Mouse (Mus musculus) lung, embryonic 14.5 days (tissue): Measurements from ENCODE around the gene Crim1. TPM values are rescaled to one million over a fixed set of nuclear protein-coding genes. Genes with fewer than 3 reads are reported as not detected.

Experiments
- ATAC-seq: fragments of 200-750 bp; cut with Nextera tagmentation; 2 replicates; pipeline ENCODE4 v1.8.0; 2017; ENCODE audit warnings: mild to moderate bottlenecking, moderate TSS enrichment, moderate library complexity; ENCODE audit not compliant: insufficient read depth
- DNase-seq: peaks from one replicate; pipeline ENCODE4 v3.0.0-alpha.2; 2015
- H3K27ac ChIP-seq: fragments of 300-500 bp; sonication (generic); 2 replicates; pipeline ENCODE4 v1.5.1; 2014; ENCODE audit warnings: low read depth, mild to moderate bottlenecking, moderate library complexity
- H3K27me3 ChIP-seq: fragments of 300-500 bp; sonication (generic); 2 replicates; pipeline ENCODE4 v1.6.1; 2014; ENCODE audit warnings: low read length, control low read depth; ENCODE audit not compliant: insufficient read depth
- H3K36me3 ChIP-seq: fragments of 300-500 bp; sonication (generic); 2 replicates; pipeline ENCODE4 v1.6.1; 2014; ENCODE audit warnings: control low read depth; ENCODE audit not compliant: insufficient read depth
- H3K4me1 ChIP-seq: fragments of 300-500 bp; sonication (generic); 2 replicates; pipeline ENCODE4 v1.6.1; 2014; ENCODE audit warnings: antibody characterized with exemption, control low read depth; ENCODE audit not compliant: insufficient read depth
- H3K4me2 ChIP-seq: fragments of 300-500 bp; sonication (generic); 2 replicates; pipeline ENCODE4 v1.6.1; 2014; ENCODE audit warnings: mild to moderate bottlenecking
- H3K4me3 ChIP-seq: fragments of 300-500 bp; sonication (generic); 2 replicates; pipeline ENCODE4 v1.5.1; 2014; ENCODE audit warnings: low read depth, low read length
- H3K9ac ChIP-seq: fragments of 300-500 bp; sonication (generic); 2 replicates; pipeline ENCODE4 v1.6.1; 2014
- H3K9me3 ChIP-seq: fragments of 300-500 bp; sonication (generic); 2 replicates; pipeline ENCODE4 v1.6.1; 2016; ENCODE audit warnings: low read depth, low read length, control low read depth
- CTCF ChIP-seq: IDR thresholded peaks from 2 replicates; pipeline ENCODE4 v1.5.1; 2016; ENCODE audit warnings: antibody characterized with exemption, low read depth
- WGBS: fragments of 180-500 bp; shearing (Covaris S2); extraction: QIAGEN DNeasy Blood & Tissue Kit; methylation state at CpG from one replicate; pipeline ENCODE4 v1.1.7; 2014; 5-methylcytosine and 5-hydroxymethylcytosine counted together
- polyA plus RNA-seq: library from polyadenylated mRNA; unstranded; fragments of >200 nt; fragmentation: Nextera tagmentation; extraction: Ambion mirVana; gene quantifications from 2 replicates; pipeline ENCODE4 v1.2.1, GENCODE M21; 2014

The Crim1 gene
- polyA plus RNA-seq, 1 experiment from 2014 or later = 5.7 TPM

DNA sequence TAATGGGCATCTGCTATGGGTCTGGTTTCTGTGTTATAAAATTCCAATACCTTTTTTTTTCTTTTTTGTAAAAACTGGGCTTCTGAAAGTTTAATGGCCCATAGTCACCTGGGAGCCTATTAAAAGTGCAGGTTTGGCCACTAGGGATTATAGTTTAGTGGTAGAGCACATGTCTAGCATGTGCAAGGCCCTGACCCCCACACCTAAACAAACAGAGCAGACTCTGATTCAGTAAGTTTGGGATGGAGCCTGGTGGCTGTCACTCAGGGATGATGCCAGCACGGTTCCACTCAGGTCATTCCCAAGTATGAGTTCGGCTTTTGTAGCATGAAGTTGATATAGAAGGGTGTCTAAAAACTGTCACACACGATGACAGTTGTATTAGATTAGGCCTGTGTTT lies 8.8 kb downstream of the Crim1 start:
- Histone ChIP-seq H3K4me3 (no peak overlapping the region), H3K36me3 (no peaks in the 10 kb centered on the region), H3K9me3 (no peaks in the 10 kb centered on the region), H3K27ac (no peak overlapping the region), H3K4me1 (peaks cover 21% of the 10 kb centered on the region), H3K4me2 (no peak overlapping the region), H3K9ac (no peak overlapping the region), H3K27me3 (peaks cover 3% of the 10 kb centered on the region; the same call in 1 of the 2 replicates)
- TF ChIP-seq CTCF = no peak
- WGBS = 42% methylated on average over 3 of the region's 3 CpGs
- DNase-seq (no peak), ATAC-seq (no peak)

DNA sequence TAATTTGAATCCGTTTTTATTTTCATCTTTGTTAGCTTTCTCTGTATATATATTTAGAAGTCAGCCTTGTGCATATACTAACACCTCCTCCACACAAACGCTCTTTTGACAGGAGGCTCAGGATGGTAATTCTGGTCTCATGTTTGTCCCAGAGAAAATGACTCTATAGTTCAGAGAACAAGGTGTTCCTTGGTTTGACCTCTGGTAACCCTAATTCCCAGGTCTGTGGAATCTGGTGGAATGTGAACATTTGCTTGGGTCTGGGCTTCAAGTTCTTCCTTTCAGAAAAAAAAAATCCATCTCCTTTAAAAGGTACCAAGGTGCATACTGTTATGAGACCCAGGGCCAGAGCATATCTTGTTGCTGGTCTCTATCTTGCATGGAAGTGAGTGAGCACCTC lies 9.6 kb downstream of the Crim1 start:
- 77% methylated on average over 2 of the region's 2 CpGs for WGBS
- DNase-seq (no peak), ATAC-seq (no peak)
- Histone ChIP-seq H3K4me2 (no peak overlapping the region), H3K4me3 (no peak overlapping the region), H3K27ac (no peak overlapping the region), H3K4me1 (peaks cover 21% of the 10 kb centered on the region), H3K36me3 (no peaks in the 10 kb centered on the region), H3K9me3 (no peaks in the 10 kb centered on the region), H3K9ac (no peak overlapping the region), H3K27me3 (no peaks in the 10 kb centered on the region)
- TF ChIP-seq CTCF = no peak

DNA sequence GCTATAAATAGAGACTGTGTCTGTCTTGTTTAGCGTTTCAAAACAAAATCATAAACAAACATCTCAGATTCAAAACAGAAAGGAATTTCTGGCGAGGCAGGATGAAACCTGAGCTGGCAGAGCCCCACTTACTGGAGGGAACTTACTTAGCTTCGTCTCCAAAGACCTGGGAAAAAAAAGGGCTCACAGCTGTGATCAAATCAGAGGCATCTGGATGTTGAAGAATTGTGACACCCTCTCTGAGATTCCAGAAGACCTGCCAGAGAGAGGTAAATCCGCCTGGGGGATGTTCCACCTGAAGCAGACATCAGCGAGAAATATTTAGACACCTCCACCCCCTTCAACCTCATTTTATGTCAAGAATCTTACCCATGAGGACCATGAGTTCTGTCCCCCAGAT lies 11.8 kb downstream of the Crim1 start:
- WGBS = 52% methylated on average over 5 of the region's 5 CpGs
- Histone ChIP-seq H3K9ac (no peak overlapping the region), H3K27me3 (no peaks in the 10 kb centered on the region), H3K9me3 (no peaks in the 10 kb centered on the region), H3K4me2 (no peak overlapping the region), H3K36me3 (no peaks in the 10 kb centered on the region), H3K27ac (no peak overlapping the region), H3K4me3 (no peak overlapping the region), H3K4me1 (peaks cover under 1% of the 10 kb centered on the region)
- TF ChIP-seq CTCF = no peak
- no peak for ATAC-seq
- no peak for DNase-seq

DNA sequence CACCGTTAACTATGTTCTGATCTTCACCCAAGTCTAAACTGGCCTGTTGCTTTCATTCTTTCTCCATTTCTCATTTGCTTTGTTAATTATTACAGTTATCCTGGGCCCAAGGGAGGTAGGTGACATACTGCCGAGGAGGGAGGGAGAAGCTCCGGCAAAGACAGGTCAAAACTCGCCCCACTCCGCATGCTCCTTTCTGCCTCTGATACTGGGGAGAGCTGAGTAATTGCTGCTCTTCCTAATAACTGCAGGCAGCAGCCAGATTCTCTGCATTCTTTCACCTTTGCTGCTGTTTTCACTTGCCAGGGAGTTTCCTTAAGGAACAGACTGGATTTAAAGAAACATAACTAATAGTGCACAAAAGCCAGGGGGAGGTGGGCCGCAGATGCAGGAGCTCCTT lies 13.1 kb downstream of the Crim1 start:
- no peak overlapping the region for H3K9ac ChIP-seq
- no peak overlapping the region for H3K4me3 ChIP-seq
- H3K36me3 ChIP-seq = no peaks in the 10 kb centered on the region
- H3K27me3 ChIP-seq = no peaks in the 10 kb centered on the region
- 46% methylated on average over 6 of the region's 6 CpGs for WGBS
- TF ChIP-seq CTCF = no peak
- H3K27ac ChIP-seq = no peak overlapping the region
- no peak for DNase-seq
- H3K4me2 ChIP-seq = no peak overlapping the region
- ATAC-seq = no peak; the same call in 1 of the 2 replicates
- no peaks in the 10 kb centered on the region for H3K9me3 ChIP-seq
- H3K4me1 ChIP-seq = no peaks in the 10 kb centered on the region

DNA sequence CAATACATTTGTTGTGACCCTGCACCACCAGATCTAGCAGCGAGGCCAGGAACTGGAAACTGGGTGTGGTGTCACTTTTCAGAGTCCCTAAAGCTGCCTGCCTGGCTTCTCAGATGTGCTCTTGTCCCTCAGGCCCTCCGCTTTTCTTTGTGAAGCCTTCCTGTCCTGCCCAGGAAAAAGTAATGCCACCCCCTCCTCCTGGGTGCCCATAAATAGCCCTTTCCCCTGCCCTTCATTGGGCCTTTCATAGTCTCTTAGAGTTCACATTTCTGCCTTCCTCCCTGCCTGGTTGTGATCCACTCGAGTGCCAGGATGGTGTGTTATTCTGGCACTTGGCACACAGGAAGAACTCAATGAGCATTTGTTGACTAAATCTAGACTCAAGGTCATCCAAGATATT lies 16.5 kb downstream of the Crim1 start:
- H3K9me3 ChIP-seq = no peaks in the 10 kb centered on the region
- ATAC-seq (no peak), DNase-seq (no peak)
- no peak overlapping the region for H3K9ac ChIP-seq
- H3K4me3 ChIP-seq = no peak overlapping the region
- TF ChIP-seq CTCF = no peak
- no peaks in the 10 kb centered on the region for H3K4me1 ChIP-seq
- no peak overlapping the region for H3K27ac ChIP-seq
- WGBS = 55% methylated on average over 3 of the region's 3 CpGs
- H3K36me3 ChIP-seq = no peaks in the 10 kb centered on the region
- H3K4me2 ChIP-seq = no peak overlapping the region
- no peaks in the 10 kb centered on the region for H3K27me3 ChIP-seq

DNA sequence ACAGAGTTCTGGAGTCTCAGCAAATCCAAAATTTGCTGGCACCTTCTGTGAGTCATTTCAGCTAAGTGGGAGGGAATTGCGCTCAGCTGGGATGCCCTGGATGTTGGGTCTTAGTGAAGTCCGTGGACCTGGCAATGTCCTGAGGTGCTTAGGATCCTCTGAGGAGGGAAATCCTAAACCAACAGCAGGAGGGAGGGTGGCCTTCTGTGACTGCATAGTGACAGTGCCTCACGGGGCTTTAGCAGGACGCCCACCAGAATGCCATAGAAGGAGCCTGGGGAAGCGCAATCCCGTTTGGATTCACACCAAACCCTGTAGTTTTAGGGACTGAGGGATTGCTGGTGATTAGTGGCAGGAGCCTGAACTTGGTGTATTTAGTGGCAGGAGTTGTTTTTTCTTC lies 17.4 kb downstream of the Crim1 start:
- ATAC-seq (no peak), DNase-seq (no peak)
- TF ChIP-seq CTCF = no peak
- Histone ChIP-seq H3K4me1 (no peaks in the 10 kb centered on the region), H3K4me2 (no peak overlapping the region), H3K36me3 (no peaks in the 10 kb centered on the region), H3K27ac (no peak overlapping the region), H3K4me3 (no peak overlapping the region), H3K27me3 (no peaks in the 10 kb centered on the region), H3K9me3 (no peaks in the 10 kb centered on the region), H3K9ac (no peak overlapping the region)
- WGBS = 59% methylated on average over 6 of the region's 6 CpGs

DNA sequence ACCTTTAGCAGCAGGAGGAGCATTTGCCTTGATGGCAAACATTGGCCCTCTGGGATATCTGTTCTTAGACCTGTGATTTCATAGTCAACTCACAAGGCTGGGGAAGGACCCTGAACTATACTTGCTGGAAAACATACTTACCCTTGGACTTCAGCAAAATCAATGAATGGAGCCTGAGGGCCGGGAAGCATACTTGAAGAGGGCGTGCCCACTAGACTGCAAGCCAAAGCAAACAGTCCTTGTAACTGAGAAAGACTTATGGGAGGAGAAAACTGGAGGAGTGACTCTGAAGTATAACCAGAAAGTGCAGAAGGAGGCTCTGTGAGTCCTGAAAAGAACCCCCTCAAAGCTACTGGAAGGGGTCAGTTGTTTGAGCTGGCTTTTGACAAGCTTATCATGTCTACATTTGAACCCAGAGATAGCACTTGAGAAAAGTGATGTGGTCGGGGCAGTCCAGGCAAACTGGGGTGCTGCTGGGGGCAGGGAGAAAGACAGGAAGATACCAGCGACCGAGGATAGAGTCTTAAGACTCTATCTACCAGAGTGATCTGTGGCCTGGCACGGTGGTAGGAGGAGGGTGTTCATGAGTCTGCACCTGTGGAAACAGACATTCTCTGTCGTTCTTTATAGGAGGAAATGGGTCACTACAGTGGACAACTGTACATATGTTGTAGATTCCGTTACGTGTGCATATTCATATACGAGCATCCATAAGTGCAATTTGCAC lies 18.6 kb downstream of the Crim1 start:
- no peak overlapping the region for H3K27ac ChIP-seq
- ATAC-seq (peak; percentile 71), DNase-seq (peak; percentile 65)
- no peak overlapping the region for H3K9ac ChIP-seq
- H3K36me3 ChIP-seq = no peaks in the 10 kb centered on the region
- no peaks in the 10 kb centered on the region for H3K4me1 ChIP-seq
- H3K9me3 ChIP-seq = no peaks in the 10 kb centered on the region
- TF ChIP-seq CTCF = no peak
- 68% methylated on average over 10 of the region's 10 CpGs for WGBS
- H3K27me3 ChIP-seq = no peaks in the 10 kb centered on the region
- H3K4me3 ChIP-seq = no peak overlapping the region
- no peak overlapping the region; the same call in 1 of the 2 replicates for H3K4me2 ChIP-seq
